Mouse (Mus musculus) G1E (cell line): ENCODE results near the gene Slc2a4.

Experiments
- CTCF ChIP-seq: IDR thresholded peaks from 2 replicates; pipeline ENCODE4 v1.5.1; 2012; ENCODE audit warnings: low read depth, low read length, inconsistent platforms, mixed read lengths
- GATA1 ChIP-seq: IDR thresholded peaks from 2 replicates; pipeline ENCODE4 v1.6.1; 2012; ENCODE audit warnings: borderline replicate concordance, low read length, inconsistent platforms, mixed read lengths
- POLR2AphosphoS5 ChIP-seq: IDR thresholded peaks from 2 replicates; pipeline ENCODE4 v1.6.1; 2012; ENCODE audit warnings: low read depth, low read length, inconsistent platforms; ENCODE audit not compliant: insufficient replicate concordance
- TAL1 ChIP-seq: conservative IDR thresholded peaks from 2 replicates; pipeline ENCODE4 v1.6.1; 2012; ENCODE audit warnings: low read depth, low read length, inconsistent platforms, mixed read lengths

DNA sequence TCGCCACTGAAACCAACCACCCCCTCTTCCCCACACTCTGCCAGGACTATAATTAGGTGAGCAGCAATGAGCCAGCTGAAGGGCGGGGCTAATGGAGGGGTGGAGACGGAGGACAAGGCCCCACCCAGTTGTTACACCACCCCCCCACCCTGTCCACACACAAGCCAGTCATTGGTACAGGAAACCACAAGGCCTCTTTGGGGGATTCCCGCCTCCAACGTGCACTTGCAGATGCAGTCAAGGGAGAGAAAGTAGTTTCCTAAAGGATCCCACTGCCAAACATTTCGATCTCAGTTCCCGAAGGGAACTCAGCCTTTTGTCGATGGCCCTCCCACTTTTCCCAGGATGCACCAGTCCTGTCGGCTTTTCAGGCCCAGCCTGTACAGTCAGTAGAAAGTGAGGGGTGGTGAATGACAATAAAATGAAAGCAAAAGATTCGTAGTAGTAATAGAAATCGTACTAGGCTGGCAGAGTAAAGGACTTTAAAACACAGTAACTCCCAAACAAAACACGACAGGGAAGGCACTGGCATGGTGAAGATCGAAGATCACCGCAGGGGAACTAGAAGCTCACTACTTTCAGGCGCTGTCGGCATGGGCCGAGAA lies 28.2 kb downstream of the Slc2a4 start:
- TF ChIP-seq TAL1 (no peak), CTCF (no peak), GATA1 (no peak), POLR2AphosphoS5 (no peak)
